Mouse (Mus musculus) subcutaneous adipose tissue, adult 2 months (tissue): Measurements from ENCODE around the gene Gimap8. TPM values are rescaled to one million over a fixed set of nuclear protein-coding genes. Genes with fewer than 3 reads are reported as not detected.

Experiments
- polyA plus RNA-seq: library from polyadenylated mRNA; depleted of rRNA; stranded (reverse); fragments of >200 nt; gene quantifications from 2 replicates; pipeline ENCODE4 v1.2.3, GENCODE M21; 2012; ENCODE audit warnings: low replicate concordance; rRNA removed

Gimap8 gene
- polyA plus RNA-seq = 4.7 and 9.7 TPM in 2 replicates

DNA sequence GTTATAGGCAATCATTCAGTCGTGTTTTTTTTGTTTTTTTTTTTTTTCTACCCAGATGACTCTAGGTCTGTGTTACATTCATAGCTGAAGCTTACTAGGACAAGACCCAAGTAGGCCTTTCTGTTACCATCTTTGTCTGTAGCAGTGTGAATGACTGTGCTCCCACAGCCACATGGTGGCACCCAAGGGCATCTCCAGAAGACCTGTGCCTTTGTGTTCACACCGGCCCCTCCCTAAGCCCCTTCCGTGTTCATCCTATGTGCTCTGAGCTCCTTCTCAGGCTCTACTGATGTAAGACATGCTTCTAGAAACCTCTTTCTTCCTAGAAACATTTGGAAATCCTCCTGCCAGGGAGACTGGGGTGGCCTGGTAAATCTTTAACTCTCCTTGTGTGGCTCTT, at the start of gene Gimap8:
TSS of gene Gimap8 (plus strand) at position 240 of the 400 bp plus-strand sequence.

DNA sequence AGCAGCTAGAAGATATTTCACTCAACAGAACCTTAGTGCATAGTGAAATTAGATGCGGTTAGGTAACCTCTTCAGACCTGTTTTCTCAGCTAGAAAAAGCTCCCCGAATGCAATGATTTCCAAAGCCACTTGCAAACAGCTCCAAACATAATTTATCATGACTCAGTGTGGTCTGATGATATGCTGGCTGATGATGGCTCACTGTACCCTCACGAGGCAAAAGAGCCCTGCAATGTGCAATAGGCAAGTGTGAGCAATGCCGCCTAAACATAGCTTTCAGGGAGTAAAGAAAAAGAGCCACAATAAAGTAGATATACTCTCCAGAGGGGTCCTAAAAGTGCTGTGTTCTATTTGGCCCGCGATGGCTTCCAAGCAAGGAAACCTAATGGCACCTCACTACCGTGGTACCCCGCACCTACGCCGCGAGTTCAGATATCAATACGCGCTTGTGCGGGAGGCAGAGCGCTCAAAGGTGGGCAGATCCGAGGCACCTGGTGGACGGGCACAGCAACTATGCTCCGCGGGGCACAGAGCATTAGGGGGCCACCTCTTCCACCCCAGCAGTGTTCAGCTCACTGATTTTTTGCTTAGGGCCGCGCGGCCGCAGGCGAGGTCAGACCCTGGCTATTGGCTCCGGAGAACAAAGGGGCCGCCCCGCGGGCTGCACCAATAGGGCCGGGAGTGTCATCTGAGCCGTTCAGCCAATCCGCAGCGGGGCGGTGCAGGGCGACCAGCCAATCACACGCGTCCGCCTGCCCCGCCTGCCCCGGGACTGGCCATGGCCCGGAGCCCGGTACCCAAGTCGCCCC, 45.6 kb upstream of the Gimap8 start, which contains the start of gene Zfp775:
TSS of gene Zfp775 (plus strand) at position 793 of the 809 bp plus-strand sequence.

DNA sequence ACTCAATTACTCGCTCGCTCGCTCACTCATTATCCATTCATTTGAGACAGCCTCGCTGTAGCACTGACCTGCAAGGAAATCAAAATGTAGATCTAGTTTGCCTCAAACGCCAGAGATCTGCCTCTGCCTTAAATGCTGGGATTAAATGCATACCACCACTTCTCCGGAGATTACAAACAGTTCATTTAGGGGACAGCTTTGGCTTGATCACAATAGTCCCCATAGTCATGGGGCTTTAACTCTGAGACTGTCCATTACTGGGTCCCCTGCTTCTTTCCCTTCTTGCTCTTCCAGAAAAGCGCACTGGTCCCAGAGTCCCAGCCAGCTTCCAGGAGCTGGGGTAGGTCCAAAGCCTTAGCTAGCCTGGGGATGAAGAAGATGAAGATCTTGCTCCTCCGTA, 20.6 kb upstream of the Gimap8 start, which contains the start of gene AI854703:
TSS of gene AI854703 (plus strand) at position 301 of the 400 bp plus-strand sequence.

DNA sequence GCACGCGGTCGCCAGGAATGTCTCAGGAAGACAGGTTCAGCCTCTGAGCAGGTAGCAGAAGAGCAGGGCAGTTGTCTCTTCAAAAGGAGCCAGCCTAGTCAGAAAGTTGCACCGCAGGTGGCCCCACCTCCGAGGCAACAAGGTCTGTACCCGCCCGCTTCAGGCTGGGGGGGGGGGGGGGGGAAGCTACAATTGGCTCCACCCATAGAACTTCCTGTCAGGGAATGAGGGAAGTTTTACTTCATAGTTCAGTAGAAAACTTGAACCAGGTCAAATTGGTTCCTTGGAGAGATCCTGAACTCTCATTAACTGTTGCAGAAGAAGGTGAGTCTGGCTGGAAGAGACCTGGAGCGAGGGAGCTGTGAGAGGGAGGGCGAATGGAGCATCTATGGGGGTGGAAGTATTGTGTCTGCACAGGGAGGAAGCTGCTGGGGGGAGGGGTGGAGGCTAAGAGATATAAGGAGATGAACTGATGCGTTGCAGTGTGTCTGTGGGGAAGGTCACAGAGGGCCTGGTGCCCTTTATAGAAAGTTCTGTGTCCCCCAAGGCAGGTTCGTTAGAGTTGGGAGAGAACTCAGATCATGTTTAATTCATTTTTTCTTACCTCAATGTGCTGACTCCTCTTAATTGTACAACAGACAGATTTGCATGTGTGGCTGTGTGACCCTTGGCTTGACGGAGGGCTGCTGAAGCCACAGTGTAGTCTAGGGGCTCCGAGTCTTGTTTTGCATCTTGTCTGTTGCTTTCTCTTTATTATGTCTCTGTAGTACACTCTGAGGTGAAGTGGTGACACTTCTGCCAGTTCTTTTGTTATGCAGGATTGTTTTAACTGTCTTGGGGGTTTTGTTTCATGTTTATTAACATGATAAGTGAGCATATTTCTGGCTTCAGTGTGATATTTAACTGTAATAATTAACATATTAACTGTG, 29.2 kb downstream of the Gimap8 start, which contains the start of gene Gimap9:
TSS of gene Gimap9 (plus strand) at position 199 of the 929 bp plus-strand sequence.

DNA sequence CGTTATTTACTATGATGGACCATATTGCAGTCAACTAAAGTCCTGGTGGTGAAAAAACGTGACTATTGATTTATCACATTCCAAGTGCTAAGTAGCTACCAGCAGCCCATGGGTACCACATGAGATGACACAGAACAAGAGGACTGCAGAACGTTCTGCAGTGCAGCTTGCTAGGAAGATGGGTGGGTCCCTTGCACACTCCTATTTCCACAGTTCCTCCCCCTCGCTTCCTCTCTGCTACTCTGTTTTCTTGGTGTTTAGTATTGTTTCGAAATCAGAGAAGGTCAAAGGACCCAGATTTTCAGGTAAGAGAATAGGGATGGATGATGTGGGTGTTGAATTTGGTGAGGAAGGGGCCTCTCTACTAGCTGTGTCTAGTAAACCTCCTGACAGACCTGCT, 37.3 kb downstream of the Gimap8 start, which contains the start of gene Gimap4:
TSS of gene Gimap4 (plus strand) at position 231 of the 400 bp plus-strand sequence.

Other genes with a start within 250 kb of the Gimap8 start
- 43.6 and 50.0 TPM in 2 replicates for gene Zfp467, start 201.4 kb upstream of the Gimap8 start, polyA plus RNA-seq
- 2.0 and 4.5 TPM in 2 replicates for gene Sspo, start 199.0 kb upstream of the Gimap8 start, polyA plus RNA-seq
- gene Atp6v0e2, start 109.6 kb upstream of the Gimap8 start, polyA plus RNA-seq = 42.6 and 79.5 TPM in 2 replicates
- gene Lrrc61, start 92.4 kb upstream of the Gimap8 start, polyA plus RNA-seq = 23.2 and 24.6 TPM in 2 replicates
- gene Rarres2, start 74.4 kb upstream of the Gimap8 start, polyA plus RNA-seq = 338 and 562 TPM in 2 replicates
- not detected in 2 replicates for gene Gm45021, start 57.6 kb upstream of the Gimap8 start, polyA plus RNA-seq
- gene Repin1, start 53.4 kb upstream of the Gimap8 start, polyA plus RNA-seq = 36.2 and 55.2 TPM in 2 replicates
- gene Gm44965, start 53.3 kb upstream of the Gimap8 start, polyA plus RNA-seq = 0.68 TPM in 1 of 2 replicates, not detected in the other
- gene Zfp775, start 45.2 kb upstream of the Gimap8 start, polyA plus RNA-seq = 5.0 and 6.3 TPM in 2 replicates
- gene AI854703, start 20.5 kb upstream of the Gimap8 start, polyA plus RNA-seq = 1.4 and 2.3 TPM in 2 replicates
- 2.4 and 3.2 TPM in 2 replicates for gene Gimap9, start 28.9 kb downstream of the Gimap8 start, polyA plus RNA-seq
- 22.2 and 30.2 TPM in 2 replicates for gene Gimap4, start 37.3 kb downstream of the Gimap8 start, polyA plus RNA-seq
- gene Gimap6, start 61.0 kb downstream of the Gimap8 start, polyA plus RNA-seq = 15.2 and 24.9 TPM in 2 replicates
- 0.73 TPM in 1 of 2 replicates, not detected in the other for gene Gm28053, start 71.4 kb downstream of the Gimap8 start, polyA plus RNA-seq
- 0.70 and 0.90 TPM in 2 replicates for gene Gimap7, start 71.4 kb downstream of the Gimap8 start, polyA plus RNA-seq
- 7.0 and 7.7 TPM in 2 replicates for gene Gimap1, start 91.8 kb downstream of the Gimap8 start, polyA plus RNA-seq
- 14.1 and 14.8 TPM in 2 replicates for gene Gimap5, start 99.0 kb downstream of the Gimap8 start, polyA plus RNA-seq
- 5.5 and 5.7 TPM in 2 replicates for gene Gimap3, start 123.6 kb downstream of the Gimap8 start, polyA plus RNA-seq
- 58.0 and 139 TPM in 2 replicates for gene Tmem176a, start 193.7 kb downstream of the Gimap8 start, polyA plus RNA-seq
- gene Tmem176b, start 194.3 kb downstream of the Gimap8 start, polyA plus RNA-seq = 231 and 496 TPM in 2 replicates
- gene Aoc1, start 225.7 kb downstream of the Gimap8 start, polyA plus RNA-seq = 0.04 and 3.8 TPM in 2 replicates